Mouse (Mus musculus) fibroblast of lung, adult 2 months (primary cell): ENCODE measurements around the gene Add3.

Experiments
- DNase-seq: peaks from one replicate; pipeline ENCODE4 v3.0.0-alpha.2; 2011; ENCODE audit warnings: low read depth

Gene Add3

DNA sequence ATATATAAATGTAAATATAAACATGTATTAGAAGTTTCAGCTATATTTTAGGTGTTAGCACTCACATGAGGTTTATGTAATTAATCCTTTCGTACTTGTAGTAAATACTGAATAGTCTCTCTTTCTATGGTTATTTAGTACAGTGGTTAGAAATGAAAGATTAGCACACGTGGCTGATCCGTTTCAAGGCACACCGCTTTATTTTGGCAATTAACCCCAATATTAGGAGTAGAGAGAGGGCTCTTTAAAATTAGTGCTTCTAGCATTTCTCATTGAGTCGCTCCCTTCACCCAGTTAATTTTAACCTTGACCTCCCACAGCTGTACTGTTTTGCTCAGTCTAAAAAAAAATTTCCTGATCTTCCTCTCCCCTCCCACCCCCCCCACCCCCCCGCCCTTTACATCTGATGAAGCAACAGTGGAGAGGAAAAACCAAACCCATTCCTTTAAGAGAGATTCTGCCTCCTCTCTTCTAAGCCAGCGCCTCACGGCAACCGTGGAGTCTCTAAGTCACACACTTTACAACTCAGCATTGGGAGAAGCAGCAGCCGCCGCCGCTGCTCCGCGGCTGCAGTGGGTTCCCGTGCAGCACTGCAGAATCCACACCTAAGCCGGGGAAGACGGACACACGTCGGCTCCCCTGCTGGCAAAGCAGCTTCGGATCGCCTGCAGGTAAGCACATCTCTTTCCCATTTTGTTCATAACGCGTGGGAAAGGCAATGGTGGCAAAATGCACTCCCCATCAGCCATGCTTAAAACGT, at the start of gene Add3:
Add3 (plus strand) TSS at position 400 of the 760 bp plus-strand sequence.
- DNase-seq: no peak

DNA sequence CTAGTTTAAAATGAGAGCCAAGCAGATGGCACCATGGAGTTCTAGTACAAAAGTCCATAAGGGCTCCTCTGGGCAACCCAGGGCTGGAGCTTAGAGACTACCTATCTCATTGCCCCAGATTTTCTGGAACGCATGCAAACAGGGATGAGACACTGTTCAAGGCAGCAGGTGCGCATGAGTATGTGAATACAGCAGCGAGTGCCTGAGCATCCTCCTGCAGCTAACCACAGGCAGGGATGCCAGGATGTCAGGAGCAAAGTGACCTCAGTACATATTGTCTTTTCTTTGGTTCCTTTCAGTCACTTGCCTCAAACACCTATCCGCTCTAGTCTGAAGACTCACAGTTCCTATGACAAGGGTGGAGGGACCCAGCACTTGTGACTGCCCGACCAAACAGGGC, 49.6 kb upstream of the Add3 start:
- DNase-seq: no peak

DNA sequence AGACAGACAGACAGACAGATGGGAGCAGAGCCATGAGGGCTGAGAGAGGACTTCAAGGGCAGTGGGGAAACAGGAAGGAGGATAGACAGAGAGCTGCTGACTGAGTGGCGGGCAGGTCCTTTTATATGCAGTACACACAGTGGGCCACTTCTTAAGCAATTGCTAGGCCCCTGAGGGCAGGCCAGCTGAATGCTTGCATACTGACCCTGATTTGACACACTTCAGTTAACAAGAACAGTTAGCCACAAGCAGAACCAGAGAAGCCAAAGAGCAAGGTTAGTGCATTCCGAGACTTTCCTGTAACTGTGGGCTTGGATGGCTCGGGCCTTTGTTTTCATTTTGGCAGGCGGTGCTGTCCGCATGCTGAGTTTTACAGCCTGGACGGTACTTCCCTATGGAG, 48.0 kb upstream of the Add3 start:
- no peak for DNase-seq

DNA sequence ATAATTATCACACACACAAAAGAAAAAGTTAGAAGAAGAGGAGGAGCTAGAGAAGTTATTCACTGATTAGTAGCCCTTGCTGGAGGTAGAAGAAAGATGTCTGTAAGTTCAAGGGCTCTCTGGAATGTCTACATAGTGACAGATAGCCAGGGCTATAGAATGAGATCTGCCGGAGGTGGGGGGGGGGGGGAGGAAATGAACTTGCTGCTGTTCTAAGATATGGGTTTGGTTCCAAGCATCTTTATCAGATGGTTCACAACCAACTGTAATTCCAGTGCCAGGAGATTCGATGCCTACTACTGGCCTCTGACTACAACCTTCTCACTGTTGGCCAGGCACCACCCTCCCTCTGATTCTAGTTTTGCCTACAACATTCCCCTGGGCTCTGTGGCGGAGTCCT, 46.9 kb upstream of the Add3 start:
- DNase-seq: no peak

DNA sequence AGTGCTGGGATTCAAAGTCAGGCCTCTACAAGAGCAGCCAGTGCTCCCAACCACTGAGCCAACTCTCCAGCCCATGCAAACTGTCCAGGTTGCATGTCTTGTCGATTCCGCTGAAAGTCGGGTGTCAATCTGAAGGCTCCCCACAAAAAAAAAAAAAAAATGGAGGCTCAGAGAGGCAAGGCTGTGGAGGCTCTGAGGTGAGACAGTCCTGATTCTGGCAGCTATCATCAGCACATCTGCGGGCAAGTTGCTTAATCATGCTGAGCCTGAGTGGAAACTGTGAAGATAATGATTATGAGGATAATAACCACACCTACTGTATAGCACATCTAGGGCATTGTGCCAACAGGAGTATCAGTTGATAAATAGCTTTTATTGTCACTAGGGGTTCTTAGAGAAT, 45.6 kb upstream of the Add3 start:
- no peak for DNase-seq

DNA sequence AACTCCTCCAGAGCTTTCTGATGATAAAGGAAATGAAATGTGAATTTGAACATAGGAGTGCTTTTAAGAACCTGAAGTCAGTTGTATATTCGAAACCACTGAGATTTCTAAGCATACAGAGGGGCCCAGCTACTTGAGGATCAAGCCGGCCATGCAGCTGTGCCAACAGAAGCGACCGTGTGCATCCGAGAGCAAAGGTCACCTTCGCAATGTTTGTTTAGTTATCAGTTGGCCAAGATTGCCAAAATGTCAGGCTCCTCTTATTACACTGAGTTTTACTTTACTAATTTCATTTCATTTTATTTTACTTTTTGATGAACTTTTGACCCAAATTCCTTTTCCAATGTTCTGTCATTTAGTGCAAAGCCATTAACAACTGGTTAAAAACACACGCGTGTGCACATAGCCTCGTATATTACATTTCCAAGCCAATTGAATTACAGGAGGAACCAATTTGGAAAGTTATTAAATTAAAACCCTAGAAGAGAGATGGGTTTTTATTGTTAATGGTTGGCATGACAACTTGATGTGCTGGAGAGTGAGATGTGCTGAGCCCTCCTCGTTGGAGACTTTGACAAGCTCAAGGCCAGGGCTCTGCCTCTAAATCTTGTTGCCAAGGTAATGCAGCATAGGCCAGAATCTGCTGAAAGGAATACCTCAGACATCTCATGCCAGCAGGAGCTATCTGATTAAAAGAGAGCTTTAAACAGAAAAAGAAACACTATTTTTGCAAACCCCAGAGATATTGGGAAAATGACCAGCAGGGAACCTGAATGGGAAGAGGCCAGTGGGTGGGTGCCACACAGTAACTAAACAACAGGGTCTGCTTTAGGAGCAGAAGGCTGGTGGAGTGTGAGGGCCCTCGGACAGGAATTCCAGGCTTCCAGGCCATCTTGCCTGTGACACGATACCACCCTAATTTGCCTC, 38.6 kb upstream of the Add3 start:
- no peak for DNase-seq

DNA sequence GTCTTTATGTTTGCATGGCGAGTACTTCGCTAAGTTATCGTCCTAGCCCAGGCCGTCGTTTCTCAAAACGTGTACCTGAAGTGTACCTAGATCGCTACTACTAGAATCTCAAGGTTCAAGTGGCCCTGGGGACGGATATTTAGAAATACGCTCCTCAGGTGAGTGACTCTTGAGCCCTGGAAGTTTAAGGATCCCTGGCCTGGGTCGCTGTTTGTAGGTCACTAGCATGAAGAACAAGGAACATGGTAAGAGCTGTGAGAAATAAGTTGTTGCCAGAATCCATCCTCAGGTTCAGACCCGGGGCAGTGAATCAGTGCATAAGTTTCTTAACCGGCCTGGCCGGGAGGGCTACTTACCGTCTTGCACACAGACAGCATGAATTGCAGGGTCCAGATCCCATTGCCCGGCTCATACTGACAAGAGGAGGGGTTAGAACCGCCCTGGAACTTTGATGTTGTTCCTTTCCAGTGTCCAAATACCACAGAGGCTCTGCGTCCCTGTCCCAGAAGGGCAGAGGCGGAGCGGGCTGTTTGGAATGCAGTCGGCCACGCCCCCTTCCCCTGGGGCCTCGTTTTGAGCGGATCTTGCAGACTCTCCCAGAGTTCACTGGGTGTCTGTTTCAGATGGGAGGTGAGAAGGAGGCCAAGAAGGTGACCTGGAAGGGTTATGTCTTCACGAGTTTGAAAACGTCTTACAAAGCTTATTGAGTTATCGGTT, 34.7 kb upstream of the Add3 start:
- DNase-seq: no peak

DNA sequence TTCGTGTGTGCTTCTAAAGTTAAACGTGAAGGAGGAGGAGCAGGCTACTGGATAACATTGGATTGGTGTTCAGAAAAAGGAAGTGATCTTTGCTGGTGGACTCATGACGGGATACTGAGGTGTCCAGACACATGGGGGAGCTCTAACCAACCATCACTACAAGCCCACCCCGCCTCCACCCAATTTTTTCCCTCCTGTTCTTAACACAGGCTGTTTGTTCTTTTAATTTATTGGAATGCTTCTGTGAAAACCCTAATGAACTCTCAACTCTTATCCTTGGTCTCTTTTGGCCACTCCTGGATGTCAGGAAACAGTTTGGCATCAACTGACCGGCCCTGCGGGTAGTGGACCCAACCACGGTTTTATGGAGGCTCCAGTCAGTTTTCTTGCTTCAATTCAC, 33.3 kb upstream of the Add3 start:
- no peak for DNase-seq

DNA sequence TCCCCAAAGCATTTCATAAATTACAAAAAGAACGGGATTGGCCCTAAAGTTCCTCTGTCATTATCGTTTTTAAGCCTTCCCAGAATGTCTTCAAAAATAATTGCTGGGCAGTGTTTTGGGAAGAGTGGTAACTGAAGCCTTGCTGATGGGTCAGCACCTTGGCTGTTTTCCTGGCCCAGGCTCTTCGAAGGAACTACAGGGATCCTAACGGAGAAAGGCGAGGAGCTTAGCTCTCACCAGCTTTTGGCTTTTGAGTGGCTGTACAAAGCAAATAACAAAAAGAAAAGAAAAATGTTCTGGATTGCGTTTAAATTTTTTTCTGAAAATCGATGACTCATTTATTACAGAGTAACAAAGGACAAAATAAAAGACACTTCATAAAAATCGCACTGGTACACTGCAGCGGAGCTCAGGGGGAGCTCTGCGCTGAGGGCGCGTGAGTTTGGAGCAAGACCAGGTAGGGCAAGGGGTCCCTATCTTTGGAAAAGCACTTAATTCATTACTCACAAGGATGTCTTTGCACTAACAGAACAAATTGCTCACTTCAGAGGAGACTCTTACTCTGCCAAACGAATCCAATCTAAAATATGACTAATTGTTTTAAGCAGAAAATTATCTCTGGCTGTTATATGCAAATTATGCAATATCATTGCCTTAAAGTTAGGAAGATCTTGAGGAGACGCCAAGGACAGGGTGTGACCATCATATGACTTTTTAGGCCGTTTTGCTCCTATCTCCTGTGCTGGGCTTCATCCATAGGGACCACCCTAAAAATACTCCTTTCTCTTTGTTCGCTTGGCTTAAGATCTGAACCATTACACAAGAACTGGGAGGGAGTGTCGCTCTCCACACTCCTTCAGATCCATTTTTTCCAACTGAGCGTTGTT, 32.6 kb upstream of the Add3 start:
- DNase-seq: no peak

DNA sequence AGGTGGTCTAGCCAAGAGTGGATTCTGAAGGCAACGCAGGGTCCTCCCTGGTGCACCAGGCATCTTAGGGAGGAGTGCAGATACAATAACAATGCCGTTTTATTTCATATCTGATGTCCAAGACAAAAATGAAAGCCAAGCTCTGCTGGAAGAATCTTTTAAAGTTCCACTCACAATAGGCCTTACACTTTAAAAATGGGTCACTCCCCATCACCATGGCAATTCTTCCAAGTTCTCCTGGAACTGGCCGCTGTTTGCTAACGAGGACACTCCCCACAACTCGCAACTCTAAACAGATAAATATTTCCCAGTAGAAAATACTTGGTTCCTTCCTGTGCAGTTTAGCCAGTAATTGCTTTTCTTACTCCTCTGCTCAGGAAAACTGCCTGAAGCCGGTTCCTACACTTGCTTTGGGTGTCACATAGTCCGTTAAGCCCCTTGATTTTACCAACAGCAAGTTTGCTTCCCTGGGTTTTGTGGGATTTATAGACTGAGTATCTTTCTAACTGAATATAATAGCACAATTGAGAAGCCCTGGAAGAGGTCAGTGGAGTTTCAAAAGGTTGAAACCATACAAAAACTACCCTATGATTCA, 28.1 kb upstream of the Add3 start:
- no peak for DNase-seq

DNA sequence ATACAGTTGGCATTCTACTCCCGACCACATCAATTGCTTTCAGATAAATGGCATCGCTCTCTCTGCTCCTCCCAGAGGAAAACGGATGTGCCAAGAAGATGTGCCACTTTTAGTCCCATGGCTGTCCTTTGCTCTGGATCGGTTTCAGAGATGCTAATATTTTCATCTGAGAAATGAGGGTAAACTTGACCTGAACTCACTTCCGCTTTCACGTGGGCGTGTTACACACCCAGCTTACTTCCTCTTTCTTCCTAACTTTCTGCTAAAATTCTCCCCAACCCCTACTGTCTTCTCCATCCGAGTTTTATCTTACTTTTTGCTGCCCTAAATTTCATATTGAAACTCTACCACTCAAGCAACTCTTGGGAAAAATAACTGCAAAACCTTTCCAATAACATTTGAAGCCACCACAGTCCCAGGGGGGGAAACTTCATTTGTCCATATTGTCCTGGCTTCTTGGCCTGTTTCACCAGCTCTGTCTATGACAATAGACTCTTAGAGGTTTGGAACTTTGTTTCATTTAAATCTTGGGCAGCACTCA, 20.9 kb upstream of the Add3 start:
- DNase-seq: no peak

DNA sequence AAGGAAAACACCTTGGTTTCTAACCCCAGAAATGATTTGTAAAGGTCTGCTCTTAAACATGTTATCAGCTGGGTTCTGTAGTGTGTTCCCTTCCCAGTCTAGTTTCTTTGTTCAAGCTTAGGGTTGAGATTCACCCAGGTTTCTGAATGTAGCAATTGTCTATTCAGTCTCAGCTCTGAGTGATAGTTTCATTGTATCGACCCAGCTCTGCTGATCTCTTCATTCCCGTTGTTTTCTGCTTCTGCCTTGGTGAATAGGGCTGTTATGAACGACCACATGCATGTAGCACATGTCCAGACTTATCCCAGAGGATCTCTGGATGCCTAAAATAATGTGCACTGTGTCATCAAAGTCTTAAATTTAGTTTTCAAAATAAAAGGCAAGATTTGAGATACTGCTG, 19.8 kb upstream of the Add3 start:
- DNase-seq: no peak

DNA sequence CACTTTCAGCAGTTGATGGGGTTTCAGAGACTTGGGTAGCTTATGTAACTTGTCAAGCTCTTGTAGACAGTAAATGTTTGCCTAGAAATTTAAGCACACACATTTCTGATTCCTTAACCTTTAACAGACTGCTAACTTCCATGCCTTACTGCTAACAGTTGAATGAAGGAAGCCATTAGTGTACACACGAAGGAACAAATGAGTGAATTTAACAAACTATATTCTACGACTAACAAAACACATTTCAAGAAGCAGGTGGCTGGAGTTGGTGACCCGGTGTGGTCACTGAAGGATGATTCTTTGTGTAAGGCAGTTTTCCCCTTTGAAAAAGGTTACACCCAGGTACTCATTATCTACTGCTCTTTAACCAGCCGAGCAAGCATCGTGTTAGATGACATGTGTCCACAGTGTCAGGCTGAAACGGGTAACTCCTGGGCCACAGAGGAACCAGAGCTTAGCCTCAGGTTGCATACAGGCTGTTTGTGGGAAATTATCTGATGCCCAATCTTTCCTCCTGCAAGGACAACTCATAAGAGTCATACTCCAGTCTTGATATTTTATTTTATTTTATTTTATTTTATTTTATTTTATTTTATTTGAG, 17.5 kb upstream of the Add3 start:
- no peak for DNase-seq

DNA sequence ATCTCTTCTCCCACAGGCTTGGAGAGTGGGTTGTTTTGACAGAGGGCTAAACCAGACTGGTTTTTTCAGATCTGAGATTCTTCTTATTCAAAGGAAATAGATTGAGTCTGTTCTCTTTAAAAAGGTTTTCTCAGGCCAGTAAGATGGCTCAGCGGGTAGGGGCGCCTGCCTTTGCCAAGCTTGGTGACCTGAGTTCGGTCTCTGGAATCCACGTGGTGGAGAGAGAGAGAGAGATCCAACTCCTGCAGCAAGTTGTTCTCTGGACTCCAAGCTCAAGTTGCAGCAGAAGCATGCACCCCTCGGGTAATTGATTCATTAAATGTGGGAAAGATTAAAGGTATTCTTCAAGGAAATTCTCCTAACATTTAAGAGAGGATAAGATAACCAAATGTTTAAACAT, 16.9 kb upstream of the Add3 start:
- no peak for DNase-seq

DNA sequence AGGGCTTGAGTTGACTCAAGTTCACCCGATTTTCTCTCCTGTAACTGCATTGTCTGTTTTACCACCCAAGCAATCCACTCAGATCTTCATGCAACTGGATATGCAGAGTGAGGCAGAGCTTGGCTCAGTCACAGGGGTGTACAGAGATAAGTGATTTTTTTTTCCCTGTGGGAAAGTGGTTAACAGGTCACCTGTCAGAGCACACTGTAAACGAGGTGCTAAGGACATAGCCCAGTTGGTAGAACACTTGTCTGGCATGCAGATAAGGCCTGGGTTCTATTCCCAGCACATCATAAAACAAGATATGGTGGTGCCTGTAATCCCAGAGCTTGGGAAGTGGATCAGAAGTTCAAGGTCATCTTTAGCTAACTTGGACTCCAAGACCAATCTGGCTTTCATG, 14.6 kb upstream of the Add3 start:
- no peak for DNase-seq

DNA sequence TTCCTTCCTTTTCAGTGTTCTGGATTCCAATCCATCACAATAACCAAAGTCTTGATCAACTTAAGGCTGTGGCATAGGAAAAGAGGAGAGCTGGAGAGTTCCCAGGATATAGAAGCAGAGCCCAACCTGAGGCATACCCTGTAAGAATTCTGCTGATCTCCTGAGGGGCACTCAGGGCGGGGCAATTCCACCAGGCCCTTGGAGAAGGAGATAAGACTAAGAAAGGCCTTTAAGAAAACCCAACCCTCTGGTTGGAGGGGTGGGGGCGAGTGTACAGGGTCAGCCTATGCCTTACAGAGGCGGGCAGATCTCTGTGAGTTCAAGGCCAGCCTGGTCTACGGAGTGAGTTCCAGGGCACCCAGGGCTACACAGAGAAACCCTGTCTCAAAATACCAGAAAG, 13.7 kb upstream of the Add3 start:
- DNase-seq: no peak

DNA sequence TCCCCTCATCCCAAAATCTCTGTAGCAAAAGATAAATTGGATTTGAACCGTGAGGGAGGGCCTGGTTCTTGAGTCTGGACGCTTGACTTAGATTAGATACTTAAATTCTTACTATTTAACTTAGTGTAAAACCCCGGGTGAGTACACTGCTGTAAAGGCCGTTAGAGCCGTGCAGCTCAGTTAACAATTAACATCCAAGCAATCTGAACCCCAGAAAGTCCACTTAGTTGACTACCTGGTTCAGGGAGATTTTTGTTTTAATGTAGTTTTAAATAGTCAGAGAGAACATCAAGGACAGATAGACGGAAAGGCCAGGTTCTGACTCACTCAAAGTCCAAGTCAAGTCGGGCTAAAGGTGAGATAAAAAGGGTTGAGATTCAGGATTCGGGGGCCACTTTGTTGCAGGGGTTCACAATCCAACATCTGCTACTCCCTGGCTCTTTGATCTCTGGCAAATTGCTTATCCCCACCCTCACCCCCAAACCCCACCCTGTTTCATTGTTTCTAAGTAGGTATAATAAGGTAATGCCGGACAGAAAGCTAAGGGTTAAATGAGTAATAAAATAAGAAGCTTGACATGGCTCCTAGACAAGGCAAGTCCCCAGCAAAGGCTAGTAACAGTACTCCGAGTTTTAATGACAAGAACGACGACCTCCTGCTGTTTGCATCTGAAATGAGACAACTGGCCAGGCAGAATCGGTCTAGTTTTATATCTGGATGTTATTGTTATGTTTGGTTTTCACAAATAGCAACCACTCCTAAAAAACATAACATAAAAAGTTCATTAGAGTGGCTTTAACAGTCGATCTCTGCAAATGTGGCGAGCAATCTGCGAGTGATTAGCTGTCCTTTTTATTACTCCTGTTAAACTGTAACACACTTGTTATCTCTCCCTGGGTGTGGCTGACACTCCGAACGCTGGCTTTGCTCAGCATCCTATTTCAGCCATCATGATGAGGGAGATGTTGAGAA, 12.6 kb upstream of the Add3 start:
- no peak for DNase-seq

DNA sequence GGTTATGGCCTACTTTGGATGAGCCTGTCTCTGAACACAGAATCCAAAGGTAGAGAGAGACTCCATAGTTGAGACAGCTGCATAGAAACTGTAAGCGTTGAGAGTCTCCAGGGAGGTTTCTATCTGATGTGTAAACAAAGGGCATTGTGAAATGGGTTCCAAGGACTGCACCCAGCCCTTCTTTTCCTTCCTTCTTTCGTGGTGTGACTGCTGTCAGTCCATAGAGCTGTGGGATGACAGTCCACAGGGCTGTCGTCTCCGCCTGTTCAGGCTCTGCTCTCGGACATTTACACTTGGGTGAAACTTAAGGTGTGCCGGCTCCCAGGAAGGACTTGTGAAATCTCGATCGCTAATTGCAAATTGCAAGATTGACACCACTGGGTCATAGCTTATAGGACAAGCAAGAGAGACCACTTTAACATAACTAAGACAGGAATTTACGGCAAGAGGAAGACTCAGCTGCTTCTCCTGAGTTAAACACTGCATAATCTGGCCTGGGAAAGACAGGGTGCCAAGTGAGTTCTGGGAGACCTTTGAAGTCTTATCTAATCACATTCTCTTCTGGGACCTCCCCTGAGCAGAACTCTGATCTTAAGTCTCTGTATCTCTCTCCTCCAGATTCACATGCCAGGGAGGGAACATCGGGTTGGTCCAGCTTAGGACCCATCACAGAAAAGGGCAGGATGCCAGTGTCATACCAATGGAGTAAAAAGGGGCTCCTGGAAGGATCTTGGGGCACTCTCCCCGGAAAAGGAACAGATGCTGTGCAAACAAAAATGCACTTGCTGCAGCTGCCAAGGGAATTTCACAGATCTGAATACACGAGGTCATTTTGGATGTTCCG, 11.5 kb upstream of the Add3 start:
- DNase-seq: no peak
